Mouse (Mus musculus): ENCODE data around the gene Smarcc1. TPM values are rescaled to one million over a fixed set of nuclear protein-coding genes. Genes with fewer than 3 reads are reported as not detected.

The Smarcc1 gene
- polyA plus RNA-seq, 1 experiment from 2014 or later, result 211 TPM

DNA sequence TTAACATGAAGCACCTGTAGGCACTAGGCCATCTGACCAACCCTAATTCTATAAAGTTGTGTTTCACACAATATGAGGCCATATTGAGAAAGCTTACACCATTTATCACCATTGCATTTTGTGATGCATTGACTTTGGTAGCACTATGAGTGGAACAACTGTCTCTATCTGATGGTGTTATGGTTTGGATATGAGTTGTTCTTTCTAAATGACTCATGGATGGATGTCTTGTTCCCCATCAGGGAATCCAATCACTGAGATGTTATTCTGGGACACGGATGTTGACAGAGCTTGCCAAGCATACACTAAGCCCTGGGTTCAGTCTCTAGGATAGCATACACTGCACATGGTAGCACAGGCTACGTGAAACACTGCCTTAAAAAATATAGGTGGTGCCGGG lies 154.8 kb downstream of the Smarcc1 start:
- Histone ChIP-seq H3K27ac (no peak overlapping the region), H3K9me3 (replicated peaks) (no peaks in the 10 kb centered on the region), H3K4me1 (no peaks in the 10 kb centered on the region), H3K4me3 (no peak overlapping the region), H3K4me2 (replicated peaks) (no peak overlapping the region), H3K36me3 (no peaks in the 10 kb centered on the region), H3K9ac (no peak overlapping the region), H3K27me3 (no peaks in the 10 kb centered on the region)
- 93% methylated on average over 3 of the region's 3 CpGs for WGBS
- no peak for ATAC-seq (ENCODE audit: low FRiP score)

DNA sequence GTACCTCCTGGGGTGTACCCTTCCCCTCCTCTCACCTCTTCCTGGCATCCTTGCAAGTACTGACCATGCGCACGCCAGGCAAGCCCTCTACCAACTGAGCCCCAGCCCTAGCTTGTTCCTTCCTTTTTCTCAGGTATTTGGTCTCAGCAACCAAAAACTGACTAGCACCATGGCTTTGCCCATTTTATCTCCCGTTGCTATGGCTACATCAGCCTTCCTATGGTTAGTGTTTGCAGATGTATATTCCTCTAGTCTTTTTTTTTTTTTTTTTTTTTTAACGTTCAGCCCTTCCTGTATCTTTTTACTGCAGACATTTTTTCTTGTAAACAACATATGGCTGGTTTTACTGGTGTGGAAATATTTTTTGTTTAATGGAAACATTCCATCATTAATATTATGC lies 156.0 kb downstream of the Smarcc1 start:
- Histone ChIP-seq H3K9ac (no peak overlapping the region), H3K4me1 (no peaks in the 10 kb centered on the region), H3K27ac (no peak overlapping the region), H3K4me3 (no peak overlapping the region), H3K27me3 (no peaks in the 10 kb centered on the region), H3K9me3 (replicated peaks) (no peaks in the 10 kb centered on the region), H3K4me2 (replicated peaks) (no peak overlapping the region), H3K36me3 (no peaks in the 10 kb centered on the region)
- 81% methylated on average over 4 of the region's 4 CpGs for WGBS
- no peak for ATAC-seq (ENCODE audit: low FRiP score)

GRCm38 (mm10) chr9:110275882-110276281 lies 158.4 kb downstream of the Smarcc1 start:
- Histone ChIP-seq H3K4me3 (no peak overlapping the region), H3K9me3 (replicated peaks) (no peaks in the 10 kb centered on the region), H3K36me3 (no peaks in the 10 kb centered on the region), H3K9ac (no peak overlapping the region), H3K27me3 (no peaks in the 10 kb centered on the region), H3K4me2 (replicated peaks) (no peak overlapping the region), H3K27ac (no peak overlapping the region), H3K4me1 (no peaks in the 10 kb centered on the region)
- ATAC-seq (ENCODE audit: low FRiP score), result no peak
- 73% methylated on average over 5 of the region's 5 CpGs for WGBS

GRCm38 (mm10) chr9:110277431-110277881 lies 159.9 kb downstream of the Smarcc1 start:
- H3K27me3 ChIP-seq, result no peaks in the 10 kb centered on the region
- no peak overlapping the region for H3K27ac ChIP-seq
- ATAC-seq (ENCODE audit: low FRiP score), result no peak
- no peak overlapping the region for H3K4me3 ChIP-seq
- 65% methylated on average over 8 of the region's 8 CpGs for WGBS
- H3K4me1 ChIP-seq, result no peaks in the 10 kb centered on the region
- no peak overlapping the region for H3K9ac ChIP-seq
- no peaks in the 10 kb centered on the region for H3K9me3 ChIP-seq (replicated peaks)
- no peaks in the 10 kb centered on the region for H3K36me3 ChIP-seq
- H3K4me2 ChIP-seq (replicated peaks), result no peak overlapping the region

- no peak overlapping the region for H3K4me2 ChIP-seq (replicated peaks)
- H3K36me3 ChIP-seq, result no peaks in the 10 kb centered on the region
- H3K9ac ChIP-seq, result no peak overlapping the region
- no peaks in the 10 kb centered on the region for H3K4me1 ChIP-seq
- no peaks in the 10 kb centered on the region for H3K9me3 ChIP-seq (replicated peaks)
- 94% methylated on average over 10 of the region's 10 CpGs for WGBS
- H3K27me3 ChIP-seq, result no peaks in the 10 kb centered on the region
- no peak overlapping the region for H3K4me3 ChIP-seq
- no peak overlapping the region for H3K27ac ChIP-seq
- no peak for ATAC-seq (ENCODE audit: low FRiP score)
These were observed 166.7 kb downstream of the Smarcc1 start for GRCm38 (mm10) chr9:110284075-110284697.

DNA sequence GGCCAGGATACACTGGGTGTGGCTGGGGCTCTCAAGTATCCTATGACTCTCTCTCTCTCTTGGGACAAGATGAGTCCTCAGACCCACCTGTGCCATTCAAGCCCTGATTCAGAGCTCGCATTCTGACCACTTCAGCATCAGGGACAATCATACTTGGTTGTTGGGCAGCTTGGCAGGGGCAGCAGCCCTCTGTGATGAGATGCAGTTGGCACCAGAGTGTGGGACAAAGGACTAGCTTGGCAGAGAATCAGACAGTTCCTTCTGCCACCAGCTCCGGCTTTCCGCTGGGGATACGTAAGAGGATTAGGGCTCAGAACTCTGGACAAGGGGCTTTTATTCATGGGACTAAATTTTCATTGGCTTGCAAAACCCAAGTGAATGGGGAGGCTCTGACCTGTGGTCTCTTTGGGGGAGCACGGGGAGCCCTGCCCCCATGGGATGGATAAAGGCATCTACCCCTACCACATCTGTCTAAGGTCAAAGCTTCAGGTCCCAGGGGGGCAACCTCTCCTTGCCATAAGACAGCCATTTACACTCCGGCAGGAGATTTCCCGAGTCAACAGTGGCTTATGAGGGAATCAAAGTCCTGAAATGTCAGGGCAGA lies 169.9 kb downstream of the Smarcc1 start:
- Histone ChIP-seq H3K27ac (no peak overlapping the region), H3K9me3 (replicated peaks) (no peaks in the 10 kb centered on the region), H3K4me1 (no peaks in the 10 kb centered on the region), H3K36me3 (no peaks in the 10 kb centered on the region), H3K4me2 (replicated peaks) (no peak overlapping the region), H3K4me3 (no peak overlapping the region), H3K9ac (no peak overlapping the region), H3K27me3 (no peaks in the 10 kb centered on the region)
- WGBS, result 71% methylated on average over 7 of the region's 7 CpGs
- no peak for ATAC-seq (ENCODE audit: low FRiP score)

Small RNA genes within 50 kb of the gene (microRNA-seq; reads per million reads assigned to microRNA genes)
- gene Mir6236, result 94.4 reads per million, percentile 44 among the genes with 10 or more reads in this experiment

Other genes with a start within 250 kb of the Smarcc1 start
- gene Cdc25a, start 242.1 kb upstream of the Smarcc1 start, polyA plus RNA-seq (2016; fragmentation: Nextera tagmentation; extraction: Ambion mirVana), result 34.0 and 35.5 TPM in 2 replicates
- 137 and 164 TPM in 2 replicates for gene Map4, start 186.2 kb upstream of the Smarcc1 start, polyA plus RNA-seq (2016; fragmentation: Nextera tagmentation; extraction: Ambion mirVana)
- gene Dhx30, start 122 bp downstream of the Smarcc1 start, polyA plus RNA-seq (2016; fragmentation: Nextera tagmentation; extraction: Ambion mirVana), result 203 and 206 TPM in 2 replicates
- gene Cspg5, start 126.1 kb downstream of the Smarcc1 start, polyA plus RNA-seq (2016; fragmentation: Nextera tagmentation; extraction: Ambion mirVana), result 27.3 and 27.7 TPM in 2 replicates
- gene Elp6, start 187.5 kb downstream of the Smarcc1 start, polyA plus RNA-seq (2016; fragmentation: Nextera tagmentation; extraction: Ambion mirVana), result 31.5 and 32.2 TPM in 2 replicates
- 38.3 and 47.3 TPM in 2 replicates for gene Scap, start 215.6 kb downstream of the Smarcc1 start, polyA plus RNA-seq (2016; fragmentation: Nextera tagmentation; extraction: Ambion mirVana)

All from hindbrain, embryonic 12.5 days (tissue).